Mouse (Mus musculus) lung, adult 2 months (tissue): ENCODE measurements around the gene Krtap15.

Experiments used
- CTCF ChIP-seq: fragments of 200-500 bp; IDR thresholded peaks from 2 replicates; pipeline ENCODE4 v1.5.1; 2011; ENCODE audit warnings: mild to moderate bottlenecking, low read length, control low read depth; ENCODE audit not compliant: insufficient read depth
- POLR2A ChIP-seq: fragments of 200-500 bp; IDR thresholded peaks from 2 replicates; pipeline ENCODE4 v1.6.1; 2011; ENCODE audit warnings: low read depth, mild to moderate bottlenecking, control low read depth, low read length, borderline replicate concordance; ENCODE audit errors: extremely low read depth

GRCm38 (mm10) chr16:88826095-88826652 lies 6.2 kb downstream of the Krtap15 start, which contains the start of gene Krtap14:
- no peak for TF ChIP-seq CTCF
- no peak for TF ChIP-seq POLR2A
